ENCODE assay signal across 8 mouse cellular contexts in the genomic region with DNA sequence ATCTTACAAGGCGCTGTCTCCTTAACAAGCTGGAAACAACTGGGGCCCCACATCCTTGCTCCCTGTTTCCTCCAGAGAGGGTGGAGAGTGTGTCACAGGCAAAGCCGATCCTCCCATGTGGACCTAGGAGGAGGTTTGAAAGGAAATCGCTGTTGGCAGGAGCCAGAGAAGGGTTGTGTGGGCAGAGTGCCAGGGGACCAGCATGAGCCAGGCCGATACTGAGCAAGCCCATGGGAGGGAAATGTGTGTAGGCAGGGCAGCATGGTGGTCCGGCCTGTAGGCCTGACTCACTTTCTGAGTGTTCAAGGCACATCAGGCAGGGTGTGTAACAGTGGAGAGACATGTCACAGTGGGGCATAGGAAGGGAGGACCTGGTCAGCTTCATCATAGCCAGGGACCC. TPM values are rescaled to one million over a fixed set of nuclear protein-coding genes. Genes with fewer than 3 reads are reported as not detected.
DNase-seq lines count a peak whose midpoint lies in the region; ATAC-seq and TF ChIP-seq lines count a peak whose summit lies in the region.

No protein-coding gene starts in this region.

- no peaks in the 10 kb centered on the region for H3K9me3 ChIP-seq in forebrain, postnatal 0 days (ENCODE audit: low read length)
- H3K9me3 ChIP-seq in forebrain, embryonic 15.5 days, result no peaks in the 10 kb centered on the region

- no peak overlapping the region; the same call in 1 of the 2 replicates for H3K27ac ChIP-seq in forebrain, postnatal 0 days (ENCODE audit: low read depth, low read length)
- H3K27ac ChIP-seq in forebrain, embryonic 15.5 days (replicated peaks), result no peak overlapping the region

- ATAC-seq in forebrain, postnatal 0 days, result peak; percentile 32; the same call in 1 of the 2 replicates
- ATAC-seq in forebrain, embryonic 15.5 days (replicated peaks), result no peak

- TF ChIP-seq CTCF in forebrain, postnatal 0 days (IDR thresholded peaks at IDR 0.05; ENCODE audit: low read depth), result no peak

- H3K4me1 ChIP-seq in forebrain, postnatal 0 days (ENCODE audit: insufficient read depth), result no peaks in the 10 kb centered on the region
- H3K4me1 ChIP-seq in forebrain, embryonic 15.5 days, result 0 out of 2 replicates have a peak, but pooled peaks cover 4% of the 10 kb centered on the region

- no peak for DNase-seq in forebrain, postnatal 0 days
- DNase-seq in 3134 (ENCODE audit: extremely low read depth, insufficient read length, low spot score), result peak; percentile 43
- DNase-seq in cerebellum, adult 9-11 months, result peak; percentile 62
- DNase-seq in kidney, postnatal 14 days, result peak; percentile 83
- peak; percentile 61 to 80 for DNase-seq in urinary bladder, postnatal 4 days (ENCODE audit: low spot score in 2 of 2)
- no peak for DNase-seq in layer of hippocampus, postnatal 36 days
- DNase-seq in natural killer cell, adult 2 months (ENCODE audit: low spot score in 2 of 2), result no peak

- no peak overlapping the region for H3K4me2 ChIP-seq in forebrain, postnatal 0 days (ENCODE audit: low read depth)
- H3K4me2 ChIP-seq in forebrain, embryonic 15.5 days (replicated peaks), result no peak overlapping the region

- H3K4me3 ChIP-seq in forebrain, postnatal 0 days (ENCODE audit: low read depth, low read length), result no peak overlapping the region
- H3K4me3 ChIP-seq in forebrain, embryonic 15.5 days, result no peak overlapping the region

- WGBS in forebrain, postnatal 0 days, result 33% methylated on average over 5 of the region's 5 CpGs
- 50% methylated on average over 5 of the region's 5 CpGs for WGBS in forebrain, embryonic 15.5 days

- no peak overlapping the region for H3K9ac ChIP-seq in forebrain, postnatal 0 days
- no peak overlapping the region for H3K9ac ChIP-seq in forebrain, embryonic 15.5 days (replicated peaks)

- H3K27me3 ChIP-seq in forebrain, postnatal 0 days (ENCODE audit: insufficient read depth, low read length), result no peaks in the 10 kb centered on the region
- no peaks in the 10 kb centered on the region for H3K27me3 ChIP-seq in forebrain, embryonic 15.5 days

- no peaks in the 10 kb centered on the region for H3K36me3 ChIP-seq in forebrain, postnatal 0 days (ENCODE audit: insufficient read depth)
- H3K36me3 ChIP-seq in forebrain, embryonic 15.5 days, result no peaks in the 10 kb centered on the region

RNA-seq across cellular contexts. Expression of gene Spsb1, which starts 11.4 kb away (rescaled TPM):
- 7.1 and 7.3 TPM in 2 replicates for total RNA-seq in forebrain, postnatal 0 days (2014; rRNA removed)
- 5.8 and 6.2 TPM in 2 replicates for polyA plus RNA-seq in forebrain, postnatal 0 days (2015; fragmentation: Nextera tagmentation; extraction: Ambion mirVana)
- 6.0 and 6.8 TPM in 2 replicates for polyA plus RNA-seq in forebrain, embryonic 15.5 days (2015; fragmentation: Nextera tagmentation; extraction: Ambion mirVana)
- 10 to 100 TPM; 24.1 to 34.9 TPM for total RNA-seq in layer of hippocampus, postnatal 36 days (2021)

RNA-seq across cellular contexts. Expression of gene H6pd, which starts 42.6 kb away (rescaled TPM):
- 6.5 and 8.4 TPM in 2 replicates for total RNA-seq in forebrain, postnatal 0 days (2014; rRNA removed)
- polyA plus RNA-seq in forebrain, postnatal 0 days (2015; fragmentation: Nextera tagmentation; extraction: Ambion mirVana), result 1.7 and 3.1 TPM in 2 replicates
- 1.2 and 1.5 TPM in 2 replicates for polyA plus RNA-seq in forebrain, embryonic 15.5 days (2015; fragmentation: Nextera tagmentation; extraction: Ambion mirVana)
- 1 to 10 TPM; 7.2 to 10.0 TPM for total RNA-seq in layer of hippocampus, postnatal 36 days (2021)

Comparison
In these comparisons a context has a peak if more than half of its experiments do, and no peak if none do; other contexts are left out.
1. DNase-seq: peak in 3134 (single experiment), cerebellum, adult 9-11 months (single experiment), kidney, postnatal 14 days (single experiment) and urinary bladder, postnatal 4 days (2 of 2); none in forebrain, postnatal 0 days (single experiment), layer of hippocampus, postnatal 36 days (0 of 2) and natural killer cell, adult 2 months (0 of 2).